Mouse (Mus musculus) kidney, adult 2 months (tissue): Measurements from ENCODE around the gene Magi1. TPM values are rescaled to one million over a fixed set of nuclear protein-coding genes. Genes with fewer than 3 reads are reported as not detected.

Experiments
- DNase-seq: peaks from one replicate; pipeline ENCODE4 v3.0.0; 2021
- H3K27ac ChIP-seq: fragments of 200-500 bp; 2 replicates; pipeline ENCODE4 v1.5.1; 2012; ENCODE audit warnings: low read depth, low read length, control low read depth, inconsistent platforms; ENCODE audit not compliant: insufficient read depth
- H3K27me3 ChIP-seq: fragments of 200-500 bp; replicated peaks from 2 replicates; pipeline ENCODE4 v1.6.1; 2012; ENCODE audit warnings: mild to moderate bottlenecking, moderate library complexity, low read length, inconsistent platforms; ENCODE audit not compliant: control insufficient read depth, insufficient read depth
- H3K36me3 ChIP-seq: fragments of 200-500 bp; 2 replicates; pipeline ENCODE4 v1.6.1; 2012; ENCODE audit warnings: mild to moderate bottlenecking, moderate library complexity, low read length, inconsistent platforms; ENCODE audit not compliant: control insufficient read depth, insufficient read depth
- H3K4me1 ChIP-seq: fragments of 200-500 bp; 2 replicates; pipeline ENCODE4 v1.6.1; 2011; ENCODE audit warnings: low read length; ENCODE audit not compliant: control insufficient read depth, insufficient read depth
- H3K4me3 ChIP-seq: fragments of 200-500 bp; 2 replicates; pipeline ENCODE4 v1.5.1; 2011; ENCODE audit warnings: mild to moderate bottlenecking, low read depth, low read length, control low read depth; ENCODE audit not compliant: insufficient read depth
- CTCF ChIP-seq: fragments of 200-500 bp; conservative IDR thresholded peaks from 2 replicates; pipeline ENCODE4 v1.5.1; 2011; ENCODE audit warnings: low read depth, mild to moderate bottlenecking, control low read depth, low read length, moderate library complexity, mixed read lengths; ENCODE audit not compliant: insufficient read depth, insufficient read length
- POLR2A ChIP-seq: fragments of 200-500 bp; IDR thresholded peaks from one replicate; pipeline ENCODE4 v1.6.1; 2011; ENCODE audit warnings: low read depth, low read length, control low read depth
- WGBS: fragments of 180-500 bp; shearing (Covaris S2); methylation state at CpG from one replicate; pipeline ENCODE4 v1.1.7; 2018; 5-methylcytosine and 5-hydroxymethylcytosine counted together
- polyA plus RNA-seq: library from polyadenylated mRNA; depleted of rRNA; stranded (reverse); fragments of >200 nt; gene quantifications from 2 replicates; pipeline ENCODE4 v1.2.3, GENCODE M21; 2012

Magi1 gene
- polyA plus RNA-seq, 1 experiment: 6.1 TPM

DNA sequence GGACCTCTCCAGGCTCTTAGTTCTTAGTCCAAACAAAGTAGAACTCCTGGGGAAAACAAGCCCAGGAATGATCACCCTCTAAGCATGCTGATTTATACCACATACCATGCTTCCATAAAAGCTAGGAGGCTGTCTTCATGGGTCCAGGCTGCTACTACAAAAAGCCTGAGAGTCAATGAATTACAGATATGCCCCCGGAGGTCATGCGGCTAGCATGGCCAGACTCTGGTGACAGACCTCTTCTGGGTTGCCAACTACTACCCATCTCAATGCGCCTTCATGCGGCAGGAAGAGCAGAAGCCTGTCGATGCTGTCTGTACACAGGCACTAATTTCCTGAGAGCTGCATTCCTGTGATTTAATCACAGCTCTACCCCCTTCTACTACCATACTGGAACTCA, 92.9 kb downstream of the Magi1 start:
- H3K4me1 ChIP-seq: peaks cover 15% of the 10 kb centered on the region

DNA sequence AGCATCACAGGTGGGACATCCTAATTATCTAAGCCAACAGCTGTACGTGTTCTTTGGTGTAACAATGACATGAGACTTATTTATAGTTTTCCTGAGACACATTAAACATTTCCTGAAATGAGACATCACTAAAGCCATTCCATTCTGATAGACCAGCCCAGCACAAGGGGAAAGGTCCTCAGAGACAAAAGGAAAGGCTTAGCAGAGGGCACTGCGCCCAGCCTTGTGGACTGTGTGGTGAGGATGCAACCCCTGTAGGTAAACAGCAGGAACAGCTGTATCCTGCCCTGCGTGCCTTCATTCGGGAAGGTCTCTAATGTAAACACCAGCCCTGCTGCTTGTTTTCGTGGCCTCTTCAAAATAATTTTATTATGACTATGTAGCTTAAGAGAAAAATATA, 94.3 kb downstream of the Magi1 start:
- H3K4me3 ChIP-seq: no peak overlapping the region
- DNase-seq: no peak
- no peaks in the 10 kb centered on the region for H3K27me3 ChIP-seq
- H3K27ac ChIP-seq: no peak overlapping the region
- WGBS: 67% methylated on average over 5 of the region's 5 CpGs
- TF ChIP-seq CTCF (no peak), POLR2A (no peak)
- no peaks in the 10 kb centered on the region for H3K36me3 ChIP-seq
- H3K4me1 ChIP-seq: peaks cover 16% of the 10 kb centered on the region

More for the DNA sequence above, 92.9 kb downstream of the Magi1 start:
- H3K27me3 ChIP-seq: no peaks in the 10 kb centered on the region
- no peak overlapping the region for H3K4me3 ChIP-seq
- H3K36me3 ChIP-seq: no peaks in the 10 kb centered on the region
- TF ChIP-seq CTCF (no peak), POLR2A (no peak)
- no peak overlapping the region for H3K27ac ChIP-seq
- WGBS: 28% methylated on average over 5 of the region's 5 CpGs
- DNase-seq: peak; percentile 65

DNA sequence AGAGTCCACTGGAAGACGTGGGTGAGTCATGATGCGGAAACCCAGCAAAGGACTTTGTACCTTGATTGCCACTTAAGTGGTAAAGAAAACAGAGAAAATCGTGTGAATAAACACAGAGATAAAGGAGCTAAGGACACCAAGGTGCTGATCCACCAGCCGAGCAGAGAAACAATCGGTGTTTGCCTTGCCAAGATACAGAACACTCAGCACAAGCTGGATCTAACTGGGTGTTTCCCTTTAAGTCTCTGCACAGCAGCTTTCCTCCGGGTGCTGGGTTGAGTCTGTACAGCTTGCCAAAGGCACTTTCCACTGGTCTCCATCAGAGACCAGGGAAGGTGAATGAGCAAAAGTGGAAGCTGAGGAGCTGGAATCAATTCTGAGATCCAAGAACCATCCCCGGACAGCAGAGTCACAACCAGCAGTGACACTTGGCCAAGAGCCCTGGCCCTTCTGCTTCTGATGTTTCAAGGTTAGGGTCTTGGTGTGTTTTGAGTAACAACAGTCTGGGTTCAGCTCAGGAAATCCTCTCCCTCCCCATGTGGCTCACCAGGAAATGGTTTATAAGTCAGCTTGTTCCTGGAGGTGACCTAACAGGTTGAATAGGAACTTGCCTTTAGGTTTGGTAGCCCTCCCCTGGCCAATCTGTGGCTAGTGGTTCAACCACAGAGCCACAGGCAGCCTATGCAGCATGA, 96.9 kb downstream of the Magi1 start:
- Histone ChIP-seq H3K4me3 (no peak overlapping the region), H3K4me1 (peaks cover 24% of the 10 kb centered on the region), H3K27me3 (no peaks in the 10 kb centered on the region), H3K27ac (peak overlapping the region; percentile 21), H3K36me3 (no peaks in the 10 kb centered on the region)
- TF ChIP-seq CTCF: no peak
- TF ChIP-seq POLR2A: no peak
- peak; percentile 52 for DNase-seq
- 23% methylated on average over 7 of the region's 7 CpGs for WGBS

DNA sequence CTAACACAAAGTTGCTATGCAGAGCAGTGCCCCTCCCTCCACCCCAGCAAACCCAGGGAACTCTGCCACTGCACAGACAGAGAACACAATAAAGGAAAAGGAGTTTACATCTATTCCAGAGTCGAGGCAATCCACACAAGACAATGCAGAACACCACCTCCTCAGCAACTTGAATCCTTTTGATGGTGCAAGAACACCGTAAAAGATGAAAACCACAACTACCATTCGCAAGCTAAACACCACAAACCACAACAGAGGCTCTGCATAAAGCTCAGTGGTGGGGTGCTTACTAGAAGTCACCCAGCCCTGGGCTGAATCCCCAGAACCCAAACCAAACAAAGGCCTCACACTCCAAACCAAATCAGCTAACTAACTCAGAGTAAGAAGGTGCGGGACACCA, 99.4 kb downstream of the Magi1 start:
- no peaks in the 10 kb centered on the region for H3K36me3 ChIP-seq
- no peak overlapping the region for H3K4me3 ChIP-seq
- no peaks in the 10 kb centered on the region for H3K27me3 ChIP-seq
- H3K27ac ChIP-seq: no peak overlapping the region
- 87% methylated on average over 4 of the region's 4 CpGs for WGBS
- no peak for TF ChIP-seq CTCF
- no peak for TF ChIP-seq POLR2A
- peaks cover 19% of the 10 kb centered on the region for H3K4me1 ChIP-seq
- no peak for DNase-seq

DNA sequence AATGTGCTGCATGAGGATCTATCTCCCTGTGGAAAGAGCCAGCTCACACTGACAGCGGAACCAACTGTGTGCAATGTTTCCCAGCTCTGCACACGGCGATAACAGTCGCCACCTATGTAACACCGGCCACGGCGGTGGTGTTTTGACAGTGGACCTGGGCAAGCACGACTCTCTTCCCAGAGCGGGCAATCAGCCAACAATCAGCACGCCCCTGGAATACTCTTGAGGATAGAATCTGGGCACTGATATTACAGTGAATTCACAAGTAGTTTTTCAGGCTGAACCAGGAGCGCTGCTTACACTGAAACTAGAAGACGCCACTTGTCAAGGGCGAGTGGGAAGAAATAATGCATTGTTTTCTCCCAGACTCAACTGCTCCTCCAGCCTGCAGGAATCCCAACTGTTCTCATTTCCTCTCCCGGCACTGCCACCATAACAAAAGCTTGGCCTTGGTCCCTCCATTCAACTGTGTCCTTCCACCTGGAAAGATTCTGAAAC, 100.3 kb downstream of the Magi1 start:
- no peaks in the 10 kb centered on the region for H3K36me3 ChIP-seq
- no peak overlapping the region for H3K4me3 ChIP-seq
- H3K27me3 ChIP-seq: no peaks in the 10 kb centered on the region
- peaks cover 19% of the 10 kb centered on the region for H3K4me1 ChIP-seq
- no peak for TF ChIP-seq CTCF
- TF ChIP-seq POLR2A: no peak
- WGBS: 47% methylated on average over 14 of the region's 14 CpGs
- peak; percentile 74 for DNase-seq
- peak overlapping the region; percentile 26 for H3K27ac ChIP-seq

DNA sequence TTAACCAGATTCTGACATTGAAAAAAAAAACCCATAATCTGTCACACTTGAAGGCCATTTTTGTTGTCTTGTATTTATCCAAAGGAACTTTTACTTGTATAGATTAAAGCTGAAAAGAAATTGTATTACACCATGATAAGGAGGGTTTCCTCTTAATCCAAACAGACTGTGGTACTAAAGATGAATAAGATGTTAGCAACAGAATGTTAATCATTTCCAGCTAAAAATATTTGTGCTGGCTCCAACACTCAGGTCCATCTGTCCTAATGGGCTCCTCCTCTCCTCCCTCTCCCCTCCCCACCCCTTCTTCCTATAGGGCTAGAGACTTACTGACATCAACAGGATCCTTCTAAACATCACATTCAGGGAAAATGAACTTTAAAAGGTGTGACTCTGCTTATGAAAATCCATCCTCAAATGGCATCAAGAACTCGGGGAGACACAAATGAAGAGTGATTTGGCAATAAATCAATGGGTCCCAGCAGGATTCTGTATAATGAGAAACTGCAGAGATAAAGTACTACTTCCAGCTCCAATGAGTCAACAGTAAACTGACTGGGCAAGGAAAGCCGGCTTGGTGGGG, 102.0 kb downstream of the Magi1 start:
- H3K4me1 ChIP-seq: peaks cover 16% of the 10 kb centered on the region
- 47% methylated on average over 2 of the region's 2 CpGs for WGBS
- H3K4me3 ChIP-seq: no peak overlapping the region
- H3K27ac ChIP-seq: no peak overlapping the region
- H3K36me3 ChIP-seq: no peaks in the 10 kb centered on the region
- H3K27me3 ChIP-seq: no peaks in the 10 kb centered on the region
- no peak for DNase-seq
- no peak for TF ChIP-seq CTCF
- no peak for TF ChIP-seq POLR2A

DNA sequence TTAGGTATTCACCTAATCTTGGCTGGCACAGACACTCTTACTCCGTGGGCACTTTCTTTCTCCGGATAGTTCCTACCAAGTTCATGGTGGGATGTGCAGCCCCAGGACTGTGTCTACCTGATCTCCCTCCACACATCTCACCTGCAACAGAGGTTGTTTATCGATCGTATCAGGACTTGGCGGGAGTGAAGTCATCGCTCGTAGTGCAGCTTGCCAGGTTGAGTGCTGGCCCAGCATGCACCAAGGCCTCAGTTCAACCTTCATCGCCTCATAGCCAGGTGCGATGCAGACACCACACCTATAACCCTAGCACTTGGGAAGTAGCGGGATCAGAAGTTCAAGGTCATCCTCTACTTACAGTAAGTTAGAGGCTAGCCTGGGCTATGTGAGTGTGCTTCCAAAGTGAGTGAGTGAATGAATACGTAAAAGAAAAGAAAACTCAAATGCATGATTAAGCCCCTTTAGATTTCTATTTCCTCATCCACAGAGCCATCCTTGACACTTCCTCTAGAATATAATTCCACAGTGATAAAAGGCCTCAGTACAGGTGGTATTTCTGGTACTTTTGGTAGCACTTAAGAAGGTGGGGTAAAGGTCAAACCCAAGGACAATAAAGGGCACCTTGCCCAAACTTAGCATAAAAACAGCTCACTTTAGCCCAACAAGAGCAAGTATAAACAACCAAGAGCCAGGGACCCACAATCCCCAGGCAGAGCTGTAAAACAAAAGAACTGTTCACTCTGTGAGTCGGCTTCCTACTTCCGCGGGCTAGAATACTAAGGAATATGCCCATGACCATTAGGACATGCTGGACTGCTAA, 103.2 kb downstream of the Magi1 start:
- DNase-seq: no peak
- Histone ChIP-seq H3K36me3 (no peaks in the 10 kb centered on the region), H3K4me3 (no peak overlapping the region), H3K4me1 (peaks cover 19% of the 10 kb centered on the region), H3K27ac (no peak overlapping the region), H3K27me3 (no peaks in the 10 kb centered on the region)
- WGBS: 87% methylated on average over 14 of the region's 14 CpGs
- TF ChIP-seq CTCF (no peak), POLR2A (no peak)
